Mouse (Mus musculus): ENCODE measurements around the gene Cd3d.
A peak's percentile ranks its signal among the peaks of the same experiment; 100 is the strongest.

Cd3d gene

GRCm38 (mm10) chr9:44991821-44992220 lies 10.2 kb downstream of the Cd3d start:
- ATAC-seq (ENCODE audit: insufficient number of reproducible peaks, low FRiP score, low TSS enrichment), result no peak

GRCm38 (mm10) chr9:44992271-44992670 lies 10.7 kb downstream of the Cd3d start:
- no peak for ATAC-seq (ENCODE audit: insufficient number of reproducible peaks, low FRiP score, low TSS enrichment)

GRCm38 (mm10) chr9:44993268-44993667 lies 11.7 kb downstream of the Cd3d start:
- no peak for ATAC-seq (ENCODE audit: insufficient number of reproducible peaks, low FRiP score, low TSS enrichment)

- no peak for ATAC-seq (ENCODE audit: insufficient number of reproducible peaks, low FRiP score, low TSS enrichment)
Observed at GRCm38 (mm10) chr9:44994962-44995361, 13.4 kb downstream of the Cd3d start.

GRCm38 (mm10) chr9:44996590-44996989 lies 15.0 kb downstream of the Cd3d start:
- ATAC-seq (ENCODE audit: insufficient number of reproducible peaks, low FRiP score, low TSS enrichment), result no peak

- no peak for ATAC-seq (ENCODE audit: insufficient number of reproducible peaks, low FRiP score, low TSS enrichment)
Observed at GRCm38 (mm10) chr9:44998138-44998537, 16.6 kb downstream of the Cd3d start.

GRCm38 (mm10) chr9:44999171-44999570 lies 17.6 kb downstream of the Cd3d start:
- peak; percentile 66; the same call in 1 of the 2 replicates for ATAC-seq (ENCODE audit: insufficient number of reproducible peaks, low FRiP score, low TSS enrichment)

GRCm38 (mm10) chr9:44999776-45000175 lies 18.2 kb downstream of the Cd3d start:
- ATAC-seq (ENCODE audit: insufficient number of reproducible peaks, low FRiP score, low TSS enrichment), result no peak

- no peak for ATAC-seq (ENCODE audit: insufficient number of reproducible peaks, low FRiP score, low TSS enrichment)
Observed at GRCm38 (mm10) chr9:45000249-45000648, 18.7 kb downstream of the Cd3d start.

- ATAC-seq (ENCODE audit: insufficient number of reproducible peaks, low FRiP score, low TSS enrichment), result no peak
Observed at GRCm38 (mm10) chr9:45007404-45007803, 25.8 kb downstream of the Cd3d start.

- ATAC-seq (ENCODE audit: insufficient number of reproducible peaks, low FRiP score, low TSS enrichment), result no peak
Observed at GRCm38 (mm10) chr9:45008342-45008741, 26.8 kb downstream of the Cd3d start.

GRCm38 (mm10) chr9:45009180-45010078 lies 27.8 kb downstream of the Cd3d start, which contains the start of gene Cd3e:
Cd3e (minus strand) TSS chr9:45009627.
- no peak for ATAC-seq (ENCODE audit: insufficient number of reproducible peaks, low FRiP score, low TSS enrichment)

- no peak for ATAC-seq (ENCODE audit: insufficient number of reproducible peaks, low FRiP score, low TSS enrichment)
Observed at GRCm38 (mm10) chr9:45010461-45010860, 28.9 kb downstream of the Cd3d start.

- ATAC-seq (ENCODE audit: insufficient number of reproducible peaks, low FRiP score, low TSS enrichment), result no peak
Observed at GRCm38 (mm10) chr9:45011291-45011690, 29.7 kb downstream of the Cd3d start.

GRCm38 (mm10) chr9:45014879-45015278 lies 33.3 kb downstream of the Cd3d start:
- no peak for ATAC-seq (ENCODE audit: insufficient number of reproducible peaks, low FRiP score, low TSS enrichment)

- ATAC-seq (ENCODE audit: insufficient number of reproducible peaks, low FRiP score, low TSS enrichment), result no peak
Observed at GRCm38 (mm10) chr9:45015841-45016240, 34.3 kb downstream of the Cd3d start.

GRCm38 (mm10) chr9:45018031-45018430 lies 36.4 kb downstream of the Cd3d start:
- ATAC-seq (ENCODE audit: insufficient number of reproducible peaks, low FRiP score, low TSS enrichment), result no peak

- no peak for ATAC-seq (ENCODE audit: insufficient number of reproducible peaks, low FRiP score, low TSS enrichment)
Observed at GRCm38 (mm10) chr9:45022800-45023199, 41.2 kb downstream of the Cd3d start.

GRCm38 (mm10) chr9:45023638-45024037 lies 42.1 kb downstream of the Cd3d start:
- ATAC-seq (ENCODE audit: insufficient number of reproducible peaks, low FRiP score, low TSS enrichment), result no peak

- no peak for ATAC-seq (ENCODE audit: insufficient number of reproducible peaks, low FRiP score, low TSS enrichment)
Observed at GRCm38 (mm10) chr9:45024187-45024586, 42.6 kb downstream of the Cd3d start.

- no peak for ATAC-seq (ENCODE audit: insufficient number of reproducible peaks, low FRiP score, low TSS enrichment)
Observed at GRCm38 (mm10) chr9:45027376-45027775, 45.8 kb downstream of the Cd3d start.

GRCm38 (mm10) chr9:45030341-45030740 lies 48.8 kb downstream of the Cd3d start:
- ATAC-seq (ENCODE audit: insufficient number of reproducible peaks, low FRiP score, low TSS enrichment), result no peak

Measured in cerebellum, adult (tissue).